In the genomic region with DNA sequence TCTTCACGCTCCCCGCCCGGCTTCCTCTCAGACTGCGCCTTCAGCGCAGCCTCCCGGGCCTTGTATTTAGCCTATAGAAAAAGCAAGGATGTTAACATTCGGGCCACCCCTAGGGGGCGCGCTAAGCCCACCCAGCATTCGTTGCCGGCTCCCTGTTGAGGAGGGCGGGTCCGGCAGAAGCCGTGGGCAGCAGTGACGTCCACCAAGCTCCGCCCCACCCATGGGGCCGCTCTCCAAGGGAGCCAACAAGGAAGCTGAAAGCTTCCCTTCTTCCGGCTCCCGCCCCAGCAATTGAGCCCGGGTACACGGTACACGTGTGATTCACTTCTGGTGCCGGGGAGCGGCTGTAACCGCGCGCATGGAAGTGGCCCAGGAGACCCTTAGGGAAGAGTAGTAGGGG, we compare ENCODE assay signal across 8 mouse cellular contexts. TPM values are rescaled to one million over a fixed set of nuclear protein-coding genes. Genes with fewer than 3 reads are reported as not detected.
DNase-seq lines count a peak whose midpoint lies in the region; ATAC-seq and TF ChIP-seq lines count a peak whose summit lies in the region.

No protein-coding gene starts in this region.

- TF ChIP-seq POLR2A in embryonic fibroblast, embryonic 13.5 days (IDR thresholded peaks at IDR 0.05; ENCODE audit: low read depth, low read length), result peak; percentile 66

- H3ac ChIP-seq in C2C12 (ENCODE audit: control insufficient read depth, insufficient read length, low read depth), result peak overlapping the region; percentile 68

- peak overlapping the region; percentile 63 for H3K4me2 ChIP-seq in kidney, embryonic 14.5 days (replicated peaks; ENCODE audit: low read depth, low read length)
- peak overlapping the region; percentile 69 for H3K4me2 ChIP-seq in limb, embryonic 15.5 days
- peak overlapping the region; percentile 44 for H3K4me2 ChIP-seq in midbrain, postnatal 0 days (ENCODE audit: low read depth, low read length, poor library complexity, severe bottlenecking)

- peaks cover 2% of the 10 kb centered on the region for H3K79me2 ChIP-seq in C2C12 (ENCODE audit: control insufficient read depth, insufficient read depth)

- peak; percentile 98 for DNase-seq in brain, adult 2 months (ENCODE audit: low read depth, low spot score)
- DNase-seq in heart, embryonic 10.5 days (ENCODE audit: low spot score), result peak; percentile 99
- peak; percentile 97 for DNase-seq in midbrain, postnatal 0 days (ENCODE audit: low spot score)
- peak; percentile 96 to 98 for DNase-seq in spleen, postnatal 10 days (ENCODE audit: low spot score in 2 of 2)

- peak; percentile 95 for ATAC-seq in kidney, embryonic 14.5 days (ENCODE audit: low FRiP score, low TSS enrichment)
- peak; percentile 88 for ATAC-seq in limb, embryonic 15.5 days (ENCODE audit: insufficient number of reproducible peaks, low FRiP score, low TSS enrichment, low read depth)
- ATAC-seq in midbrain, postnatal 0 days (ENCODE audit: low FRiP score), result peak; percentile 89

- peak overlapping the region; percentile 25 for H3K4me3 ChIP-seq in C2C12 (ENCODE audit: insufficient read depth, poor library complexity, severe bottlenecking)
- H3K4me3 ChIP-seq in embryonic fibroblast, embryonic 13.5 days (ENCODE audit: insufficient read depth, low read length), result peak overlapping the region; percentile 50
- peak overlapping the region; percentile 63 for H3K4me3 ChIP-seq in heart, embryonic 10.5 days
- H3K4me3 ChIP-seq in kidney, embryonic 14.5 days (ENCODE audit: low read length), result peak overlapping the region; percentile 34
- H3K4me3 ChIP-seq in limb, embryonic 15.5 days, result peak overlapping the region; percentile 41
- H3K4me3 ChIP-seq in midbrain, postnatal 0 days (ENCODE audit: low read depth, low read length), result peak overlapping the region; percentile 22

- H3K9me3 ChIP-seq in heart, embryonic 10.5 days, result no peaks in the 10 kb centered on the region
- H3K9me3 ChIP-seq in kidney, embryonic 14.5 days (ENCODE audit: control insufficient read depth, low read length), result no peaks in the 10 kb centered on the region
- H3K9me3 ChIP-seq in limb, embryonic 15.5 days, result no peaks in the 10 kb centered on the region
- H3K9me3 ChIP-seq in midbrain, postnatal 0 days (ENCODE audit: low read length), result no peaks in the 10 kb centered on the region

- WGBS in heart, embryonic 10.5 days, result under 1% methylated on average over 27 of the region's 27 CpGs
- WGBS in kidney, embryonic 14.5 days, result under 1% methylated on average over 27 of the region's 27 CpGs
- under 1% methylated on average over 27 of the region's 27 CpGs for WGBS in limb, embryonic 15.5 days
- WGBS in midbrain, postnatal 0 days, result under 1% methylated on average over 27 of the region's 27 CpGs

- peak overlapping the region; percentile 20; the same call in 1 of the 2 replicates for H3K27ac ChIP-seq in embryonic fibroblast, embryonic 13.5 days (ENCODE audit: insufficient read depth, low read length)
- H3K27ac ChIP-seq in heart, embryonic 10.5 days, result peak overlapping the region; percentile 81
- peak overlapping the region; percentile 64 for H3K27ac ChIP-seq in kidney, embryonic 14.5 days (ENCODE audit: low read depth, low read length)
- H3K27ac ChIP-seq in limb, embryonic 15.5 days, result peak overlapping the region; percentile 79
- peak overlapping the region; percentile 47; the same call in 1 of the 2 replicates for H3K27ac ChIP-seq in midbrain, postnatal 0 days (ENCODE audit: low read depth, low read length)

- peaks cover 72% of the 10 kb centered on the region for H3K36me3 ChIP-seq in C2C12 (ENCODE audit: control insufficient read depth, insufficient read depth)
- H3K36me3 ChIP-seq in heart, embryonic 10.5 days, result peaks cover 78% of the 10 kb centered on the region
- peaks cover 62% of the 10 kb centered on the region for H3K36me3 ChIP-seq in kidney, embryonic 14.5 days (ENCODE audit: control insufficient read depth, insufficient read depth, low read length)
- H3K36me3 ChIP-seq in limb, embryonic 15.5 days, result peaks cover 73% of the 10 kb centered on the region
- peaks cover 49% of the 10 kb centered on the region for H3K36me3 ChIP-seq in midbrain, postnatal 0 days (ENCODE audit: insufficient read depth, low read length)

- H3K4me1 ChIP-seq in embryonic fibroblast, embryonic 13.5 days (ENCODE audit: control insufficient read depth, insufficient read depth, low read length), result peaks cover 9% of the 10 kb centered on the region
- peaks cover 37% of the 10 kb centered on the region for H3K4me1 ChIP-seq in heart, embryonic 10.5 days
- peaks cover 19% of the 10 kb centered on the region for H3K4me1 ChIP-seq in kidney, embryonic 14.5 days (ENCODE audit: control insufficient read depth, insufficient read depth, low read length)
- H3K4me1 ChIP-seq in limb, embryonic 15.5 days, result peaks cover 29% of the 10 kb centered on the region
- no peaks in the 10 kb centered on the region for H3K4me1 ChIP-seq in midbrain, postnatal 0 days (ENCODE audit: insufficient read depth, low read length)

- no peaks in the 10 kb centered on the region for H3K79me3 ChIP-seq in C2C12 (ENCODE audit: low read depth)

- peak; percentile 82 for TF ChIP-seq CTCF in C2C12 (IDR thresholded peaks at IDR 0.05; ENCODE audit: control insufficient read depth, insufficient read depth, insufficient read length)
- peak; percentile 63 for TF ChIP-seq CTCF in embryonic fibroblast, embryonic 13.5 days (IDR thresholded peaks at IDR 0.05; ENCODE audit: borderline replicate concordance, insufficient read depth, low read length)
- TF ChIP-seq CTCF in midbrain, postnatal 0 days (IDR thresholded peaks at IDR 0.05), result peak; percentile 98

- H3K27me3 ChIP-seq in C2C12 (ENCODE audit: control insufficient read depth, insufficient read depth, insufficient read length), result no peaks in the 10 kb centered on the region
- H3K27me3 ChIP-seq in heart, embryonic 10.5 days (ENCODE audit: insufficient read depth, poor library complexity, severe bottlenecking), result no peaks in the 10 kb centered on the region
- H3K27me3 ChIP-seq in kidney, embryonic 14.5 days (ENCODE audit: control insufficient read depth, insufficient read depth, low read length), result no peaks in the 10 kb centered on the region
- H3K27me3 ChIP-seq in limb, embryonic 15.5 days, result no peaks in the 10 kb centered on the region
- H3K27me3 ChIP-seq in midbrain, postnatal 0 days (ENCODE audit: insufficient read depth, low read length), result no peaks in the 10 kb centered on the region

- peak overlapping the region; percentile 47 for H3K9ac ChIP-seq in kidney, embryonic 14.5 days (ENCODE audit: low read depth, low read length)
- 0 out of 2 replicates have a peak overlapping the region, but pooled peaks have one; percentile 23 for H3K9ac ChIP-seq in limb, embryonic 15.5 days
- H3K9ac ChIP-seq in midbrain, postnatal 0 days (replicated peaks; ENCODE audit: low read length, poor library complexity, severe bottlenecking), result no peak overlapping the region

RNA-seq across cellular contexts. Expression of a gene that starts 10.6 kb away (rescaled TPM):
- polyA plus RNA-seq in C2C12 (2012; fragmentation: generic; extraction: Trizol), result 70.2 TPM
- 75.5 and 102 TPM in 2 replicates for polyA plus RNA-seq in embryonic fibroblast, embryonic 13.5 days (2011; ENCODE audit: insufficient read length, low read depth, missing spikeins)
- polyA plus RNA-seq in heart, embryonic 10.5 days (2016; fragmentation: Nextera tagmentation; extraction: Ambion mirVana), result 60.4 and 75.4 TPM in 2 replicates
- polyA plus RNA-seq in kidney, embryonic 14.5 days (2014; fragmentation: Nextera tagmentation; extraction: Ambion mirVana), result 86.5 and 105 TPM in 2 replicates
- 76.0 and 85.7 TPM in 2 replicates for polyA plus RNA-seq in limb, embryonic 15.5 days (2015; fragmentation: Nextera tagmentation; extraction: Ambion mirVana)
- 64.3 and 71.4 TPM in 2 replicates for total RNA-seq in midbrain, postnatal 0 days (2014; rRNA removed)
- polyA plus RNA-seq in midbrain, postnatal 0 days (2015; fragmentation: Nextera tagmentation; extraction: Ambion mirVana), result 56.3 and 64.3 TPM in 2 replicates

RNA-seq across cellular contexts. Expression of a gene that starts 12.5 kb away (rescaled TPM):
- polyA plus RNA-seq in C2C12 (2012; fragmentation: generic; extraction: Trizol), result 33.9 TPM
- 50.7 and 55.6 TPM in 2 replicates for polyA plus RNA-seq in embryonic fibroblast, embryonic 13.5 days (2011; ENCODE audit: insufficient read length, low read depth, missing spikeins)
- polyA plus RNA-seq in heart, embryonic 10.5 days (2016; fragmentation: Nextera tagmentation; extraction: Ambion mirVana), result 9.1 and 14.3 TPM in 2 replicates
- 15.2 and 18.6 TPM in 2 replicates for polyA plus RNA-seq in kidney, embryonic 14.5 days (2014; fragmentation: Nextera tagmentation; extraction: Ambion mirVana)
- 15.0 and 18.0 TPM in 2 replicates for polyA plus RNA-seq in limb, embryonic 15.5 days (2015; fragmentation: Nextera tagmentation; extraction: Ambion mirVana)
- total RNA-seq in midbrain, postnatal 0 days (2014; rRNA removed), result 166 and 169 TPM in 2 replicates
- polyA plus RNA-seq in midbrain, postnatal 0 days (2015; fragmentation: Nextera tagmentation; extraction: Ambion mirVana), result 25.4 and 26.5 TPM in 2 replicates

RNA-seq across cellular contexts. Expression of a gene that starts 24.2 kb away (rescaled TPM):
- 25.2 TPM for polyA plus RNA-seq in C2C12 (2012; fragmentation: generic; extraction: Trizol)
- polyA plus RNA-seq in embryonic fibroblast, embryonic 13.5 days (2011; ENCODE audit: insufficient read length, low read depth, missing spikeins), result 37.7 and 44.6 TPM in 2 replicates
- polyA plus RNA-seq in heart, embryonic 10.5 days (2016; fragmentation: Nextera tagmentation; extraction: Ambion mirVana), result 40.1 and 41.8 TPM in 2 replicates
- polyA plus RNA-seq in kidney, embryonic 14.5 days (2014; fragmentation: Nextera tagmentation; extraction: Ambion mirVana), result 41.6 and 54.2 TPM in 2 replicates
- polyA plus RNA-seq in limb, embryonic 15.5 days (2015; fragmentation: Nextera tagmentation; extraction: Ambion mirVana), result 53.4 and 53.9 TPM in 2 replicates
- 80.5 and 90.8 TPM in 2 replicates for total RNA-seq in midbrain, postnatal 0 days (2014; rRNA removed)
- 65.4 and 73.9 TPM in 2 replicates for polyA plus RNA-seq in midbrain, postnatal 0 days (2015; fragmentation: Nextera tagmentation; extraction: Ambion mirVana)

RNA-seq across cellular contexts. Expression of a gene that starts 40.4 kb away (rescaled TPM):
- not detected for polyA plus RNA-seq in C2C12 (2012; fragmentation: generic; extraction: Trizol)
- polyA plus RNA-seq in embryonic fibroblast, embryonic 13.5 days (2011; ENCODE audit: insufficient read length, low read depth, missing spikeins), result 0.37 and 0.45 TPM in 2 replicates
- polyA plus RNA-seq in heart, embryonic 10.5 days (2016; fragmentation: Nextera tagmentation; extraction: Ambion mirVana), result 0.06 and 0.08 TPM in 2 replicates
- 0.09 TPM in 1 of 2 replicates, not detected in the other for polyA plus RNA-seq in kidney, embryonic 14.5 days (2014; fragmentation: Nextera tagmentation; extraction: Ambion mirVana)
- polyA plus RNA-seq in limb, embryonic 15.5 days (2015; fragmentation: Nextera tagmentation; extraction: Ambion mirVana), result 0.20 and 0.24 TPM in 2 replicates
- 2.3 and 2.5 TPM in 2 replicates for total RNA-seq in midbrain, postnatal 0 days (2014; rRNA removed)
- polyA plus RNA-seq in midbrain, postnatal 0 days (2015; fragmentation: Nextera tagmentation; extraction: Ambion mirVana), result 0.28 and 0.32 TPM in 2 replicates

RNA-seq across cellular contexts. Expression of a gene that starts 57.0 kb away (rescaled TPM):
- polyA plus RNA-seq in C2C12 (2012; fragmentation: generic; extraction: Trizol), result not detected
- not detected in 2 replicates for polyA plus RNA-seq in embryonic fibroblast, embryonic 13.5 days (2011; ENCODE audit: insufficient read length, low read depth, missing spikeins)
- 88.9 and 128 TPM in 2 replicates for polyA plus RNA-seq in heart, embryonic 10.5 days (2016; fragmentation: Nextera tagmentation; extraction: Ambion mirVana)
- 3.0 and 3.3 TPM in 2 replicates for polyA plus RNA-seq in kidney, embryonic 14.5 days (2014; fragmentation: Nextera tagmentation; extraction: Ambion mirVana)
- polyA plus RNA-seq in limb, embryonic 15.5 days (2015; fragmentation: Nextera tagmentation; extraction: Ambion mirVana), result 5.9 and 10.4 TPM in 2 replicates
- total RNA-seq in midbrain, postnatal 0 days (2014; rRNA removed), result 0.33 and 1.1 TPM in 2 replicates
- 0.27 and 0.42 TPM in 2 replicates for polyA plus RNA-seq in midbrain, postnatal 0 days (2015; fragmentation: Nextera tagmentation; extraction: Ambion mirVana)

Comparison
In these comparisons a context has a peak if more than half of its experiments do, and no peak if none do; other contexts are left out.
1. Peak in every context shown above with its lines: DNase-seq, ATAC-seq, H3K4me3 ChIP-seq and H3K27ac ChIP-seq.
2. H3K27ac ChIP-seq: peak in every context shown above with its lines; median percentile 81 in heart, embryonic 10.5 days; 79 in limb, embryonic 15.5 days; 64 in kidney, embryonic 14.5 days; 47 in midbrain, postnatal 0 days; 20 in embryonic fibroblast, embryonic 13.5 days.